8 mouse cellular contexts compared by ENCODE assay signal in genomic region chr13:38064854-38065663, GRCm38 (mm10). TPM values are rescaled to one million over a fixed set of nuclear protein-coding genes. Genes with fewer than 3 reads are reported as not detected.
A peak's percentile ranks its signal among the peaks of the same experiment; 100 is the strongest.
DNase-seq lines count a peak whose midpoint lies in the region; ATAC-seq and TF ChIP-seq lines count a peak whose summit lies in the region.

No protein-coding gene starts in this region.

- H3K4me2 ChIP-seq in forebrain, embryonic 11.5 days (ENCODE audit: low read depth, low read length, severe bottlenecking): no peak overlapping the region
- no peak overlapping the region for H3K4me2 ChIP-seq in kidney, postnatal 0 days (ENCODE audit: low read length)
- no peak overlapping the region for H3K4me2 ChIP-seq in liver, embryonic 16.5 days (ENCODE audit: low read depth, low read length)

- no peak overlapping the region for H3K27ac ChIP-seq in forebrain, embryonic 10.5 days
- H3K27ac ChIP-seq in forebrain, embryonic 11.5 days (ENCODE audit: low read depth, low read length): no peak overlapping the region
- H3K27ac ChIP-seq in kidney, postnatal 0 days: no peak overlapping the region
- no peak overlapping the region for H3K27ac ChIP-seq in liver, embryonic 16.5 days (ENCODE audit: low read length)

- no peaks in the 10 kb centered on the region for H3K4me1 ChIP-seq in forebrain, embryonic 10.5 days
- H3K4me1 ChIP-seq in forebrain, embryonic 11.5 days (replicated peaks; ENCODE audit: control insufficient read depth, insufficient read depth, low read length): no peaks in the 10 kb centered on the region
- H3K4me1 ChIP-seq in E14TG2a.4 (replicated peaks; ENCODE audit: low read depth, low read length): peaks cover 7% of the 10 kb centered on the region; the same call in 1 of the 2 replicates
- no peaks in the 10 kb centered on the region for H3K4me1 ChIP-seq in kidney, postnatal 0 days (replicated peaks; ENCODE audit: insufficient read depth, low read length)
- no peaks in the 10 kb centered on the region; the same call in 1 of the 2 replicates for H3K4me1 ChIP-seq in liver, embryonic 16.5 days (ENCODE audit: control insufficient read depth, low read depth, low read length)

- intact Hi-C loops in gastrocnemius, postnatal 14 days (cut with DNase I; ENCODE audit: low total_unique reads): loop anchor here (10.0 kb wide), 2 partner anchors 140 to 520 kb away; partner anchors contain the start of gene Snrnp48

- no peaks in the 10 kb centered on the region for H3K27me3 ChIP-seq in forebrain, embryonic 10.5 days (ENCODE audit: poor library complexity, severe bottlenecking)
- H3K27me3 ChIP-seq in forebrain, embryonic 11.5 days (ENCODE audit: control insufficient read depth, insufficient read depth, low read length): no peaks in the 10 kb centered on the region
- H3K27me3 ChIP-seq in E14TG2a.4 (ENCODE audit: insufficient read depth, low read length): no peaks in the 10 kb centered on the region
- no peaks in the 10 kb centered on the region for H3K27me3 ChIP-seq in kidney, postnatal 0 days (ENCODE audit: insufficient read depth, low read length)
- H3K27me3 ChIP-seq in liver, embryonic 16.5 days (ENCODE audit: control insufficient read depth, insufficient read depth, low read depth, low read length): no peaks in the 10 kb centered on the region

- peak; percentile 67 for TF ChIP-seq CTCF in E14TG2a.4 (conservative IDR thresholded peaks at IDR 0.05; ENCODE audit: low read length)
- peak; percentile 96 for TF ChIP-seq CTCF in kidney, postnatal 0 days (IDR thresholded peaks at IDR 0.05; ENCODE audit: low read depth)

- 75% methylated on average over 11 of the region's 11 CpGs for WGBS in forebrain, embryonic 10.5 days
- WGBS in forebrain, embryonic 11.5 days: 74% methylated on average over 11 of the region's 11 CpGs
- WGBS in kidney, postnatal 0 days: 66% methylated on average over 11 of the region's 11 CpGs
- WGBS in liver, embryonic 16.5 days (ENCODE audit: insufficient replicate concordance): 51% methylated on average over 11 of the region's 11 CpGs

- H3K4me3 ChIP-seq in forebrain, embryonic 10.5 days: no peak overlapping the region
- H3K4me3 ChIP-seq in forebrain, embryonic 11.5 days (ENCODE audit: low read depth, low read length): no peak overlapping the region
- no peak overlapping the region for H3K4me3 ChIP-seq in E14TG2a.4 (replicated peaks; ENCODE audit: low read length)
- H3K4me3 ChIP-seq in kidney, postnatal 0 days (replicated peaks; ENCODE audit: low read depth, low read length): no peak overlapping the region
- H3K4me3 ChIP-seq in liver, embryonic 16.5 days (ENCODE audit: low read depth, low read length): no peak overlapping the region

- ATAC-seq in forebrain, embryonic 11.5 days (replicated peaks; ENCODE audit: low FRiP score): no peak
- ATAC-seq in kidney, postnatal 0 days (replicated peaks; ENCODE audit: low FRiP score, low read depth): peak; percentile 76; the same call in 1 of the 2 replicates
- peak; percentile 75 for ATAC-seq in liver, embryonic 16.5 days (ENCODE audit: low read depth)

- H3K9me3 ChIP-seq in forebrain, embryonic 10.5 days: no peaks in the 10 kb centered on the region
- no peaks in the 10 kb centered on the region for H3K9me3 ChIP-seq in forebrain, embryonic 11.5 days (ENCODE audit: control insufficient read depth, low read length)
- no peaks in the 10 kb centered on the region for H3K9me3 ChIP-seq in E14TG2a.4 (ENCODE audit: low read length)
- H3K9me3 ChIP-seq in kidney, postnatal 0 days (replicated peaks; ENCODE audit: low read length): no peaks in the 10 kb centered on the region
- H3K9me3 ChIP-seq in liver, embryonic 16.5 days (replicated peaks; ENCODE audit: control insufficient read depth, low read length): no peaks in the 10 kb centered on the region

- DNase-seq in forebrain, embryonic 10.5 days (ENCODE audit: extremely low spot score, low spot score): peak; percentile 33
- no peak for DNase-seq in forebrain, embryonic 11.5 days (ENCODE audit: low spot score)
- DNase-seq in cerebellum, adult 11-12 months: peak; percentile 6
- peak; percentile 19 for DNase-seq in gastrocnemius, postnatal 14 days
- peak; percentile 84 for DNase-seq in kidney, postnatal 0 days (ENCODE audit: low spot score)
- DNase-seq in retina, embryonic 14.5 days (ENCODE audit: low spot score): peak; percentile 87

- H3K9ac ChIP-seq in forebrain, embryonic 11.5 days (ENCODE audit: low read length): no peak overlapping the region
- no peak overlapping the region for H3K9ac ChIP-seq in kidney, postnatal 0 days (ENCODE audit: low read depth, low read length)
- H3K9ac ChIP-seq in liver, embryonic 16.5 days (ENCODE audit: low read depth, low read length): no peak overlapping the region

- H3K36me3 ChIP-seq in forebrain, embryonic 10.5 days (replicated peaks): peaks cover 34% of the 10 kb centered on the region
- no peaks in the 10 kb centered on the region; the same call in 1 of the 2 replicates for H3K36me3 ChIP-seq in forebrain, embryonic 11.5 days (ENCODE audit: control insufficient read depth, insufficient read depth, low read length)
- H3K36me3 ChIP-seq in E14TG2a.4 (ENCODE audit: insufficient read depth, low read length): peaks cover 27% of the 10 kb centered on the region
- peaks cover 14% of the 10 kb centered on the region for H3K36me3 ChIP-seq in kidney, postnatal 0 days (ENCODE audit: insufficient read depth, low read length)
- H3K36me3 ChIP-seq in liver, embryonic 16.5 days (ENCODE audit: control insufficient read depth, insufficient read depth): peaks cover 3% of the 10 kb centered on the region; the same call in 1 of the 2 replicates

RNA-seq across cellular contexts. Expression of gene Cage1, which starts 28.2 kb away (rescaled TPM):
- 0.65 and 1.1 TPM in 2 replicates for polyA plus RNA-seq in forebrain, embryonic 10.5 days (2016; fragmentation: Nextera tagmentation; extraction: Ambion mirVana)
- polyA plus RNA-seq in forebrain, embryonic 11.5 days (2014; fragmentation: Nextera tagmentation; extraction: Ambion mirVana): 0.87 and 0.99 TPM in 2 replicates
- under 1 TPM; 0.51 to 0.98 TPM for total RNA-seq in gastrocnemius, postnatal 14 days (2021)
- 2.0 and 2.1 TPM in 2 replicates for polyA plus RNA-seq in kidney, postnatal 0 days (2015; fragmentation: Nextera tagmentation; extraction: Ambion mirVana)
- 0.25 and 0.40 TPM in 2 replicates for polyA plus RNA-seq in liver, embryonic 16.5 days (2015; fragmentation: Nextera tagmentation; extraction: Ambion mirVana)

RNA-seq across cellular contexts. Expression of gene Riok1, which starts 28.3 kb away (rescaled TPM):
- polyA plus RNA-seq in forebrain, embryonic 10.5 days (2016; fragmentation: Nextera tagmentation; extraction: Ambion mirVana): 50.4 and 55.9 TPM in 2 replicates
- polyA plus RNA-seq in forebrain, embryonic 11.5 days (2014; fragmentation: Nextera tagmentation; extraction: Ambion mirVana): 49.5 and 53.6 TPM in 2 replicates
- total RNA-seq in gastrocnemius, postnatal 14 days (2021): 10 to 100 TPM in 1 of 2 experiments, 1 to 10 TPM in 1; 9.2 to 11.9 TPM
- 39.7 and 40.0 TPM in 2 replicates for polyA plus RNA-seq in kidney, postnatal 0 days (2015; fragmentation: Nextera tagmentation; extraction: Ambion mirVana)
- 18.1 and 18.8 TPM in 2 replicates for polyA plus RNA-seq in liver, embryonic 16.5 days (2015; fragmentation: Nextera tagmentation; extraction: Ambion mirVana)
